Mouse (Mus musculus) brain, embryonic 14.5 days (tissue): ENCODE results near the gene Pibf1.

Experiments used
- CTCF ChIP-seq: fragments of 200-500 bp; IDR thresholded peaks from 2 replicates; pipeline ENCODE4 v1.5.1; 2012; ENCODE audit warnings: inconsistent platforms, mild to moderate bottlenecking, moderate library complexity, borderline replicate concordance; ENCODE audit not compliant: insufficient read depth, insufficient read length; ENCODE audit errors: extremely low read depth
- POLR2A ChIP-seq: fragments of 200-500 bp; IDR thresholded peaks from 2 replicates; pipeline ENCODE4 v1.6.1; 2012; ENCODE audit warnings: mild to moderate bottlenecking, inconsistent platforms, borderline replicate concordance; ENCODE audit not compliant: poor library complexity, insufficient read depth, insufficient read length, severe bottlenecking; ENCODE audit errors: extremely low read depth

DNA sequence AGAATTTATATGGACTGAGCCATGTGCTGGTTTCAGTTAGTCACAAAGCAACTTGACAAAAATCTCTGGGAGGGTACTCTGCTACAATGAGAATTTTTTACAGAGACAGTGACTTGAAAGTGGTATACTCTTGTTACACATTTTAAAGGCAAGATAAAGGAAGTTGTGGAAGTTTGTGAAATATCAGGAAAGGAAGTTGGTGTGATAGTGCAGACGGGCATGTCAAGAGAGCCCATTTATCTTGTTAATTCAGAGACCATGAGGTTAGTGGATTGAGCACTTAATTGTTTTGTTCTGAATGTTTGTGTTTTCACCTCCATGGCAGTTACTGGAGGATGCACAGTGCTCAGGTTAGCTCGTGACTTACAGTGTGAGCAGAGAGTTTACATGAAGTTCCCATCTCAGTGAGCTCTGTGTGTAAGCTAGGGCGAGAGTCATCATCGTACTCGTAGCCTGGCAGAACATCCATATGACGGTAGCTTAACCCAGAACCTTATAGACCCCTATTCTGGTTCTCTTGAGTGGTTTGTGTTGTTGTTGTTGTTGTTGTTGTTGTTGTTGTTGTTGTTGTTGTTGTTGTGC lies 5.4 kb downstream of the Pibf1 start:
- no peak for TF ChIP-seq POLR2A
- TF ChIP-seq CTCF: no peak
